Mouse (Mus musculus): Measurements from ENCODE around the gene Usp32.
"Not testable (repeated sequence)": the region's sequence is repeated elsewhere in the genome, so short reads cannot be mapped to it uniquely, and the experiment has no call there.

GRCm38 (mm10) chr11:85163014-85163413 is 23.1 kb upstream of the Usp32 start:
- not testable (repeated sequence) for TF ChIP-seq CTCF, POLR2A (IDR thresholded peaks at IDR 0.05; ENCODE audit: insufficient read depth, low read depth, low read length)
